Mouse (Mus musculus): Measurements from ENCODE around the gene Fbn1. TPM values are rescaled to one million over a fixed set of nuclear protein-coding genes. Genes with fewer than 3 reads are reported as not detected.

The Fbn1 gene
- polyA plus RNA-seq, 1 experiment from 2014 or later = 9.9 TPM

DNA sequence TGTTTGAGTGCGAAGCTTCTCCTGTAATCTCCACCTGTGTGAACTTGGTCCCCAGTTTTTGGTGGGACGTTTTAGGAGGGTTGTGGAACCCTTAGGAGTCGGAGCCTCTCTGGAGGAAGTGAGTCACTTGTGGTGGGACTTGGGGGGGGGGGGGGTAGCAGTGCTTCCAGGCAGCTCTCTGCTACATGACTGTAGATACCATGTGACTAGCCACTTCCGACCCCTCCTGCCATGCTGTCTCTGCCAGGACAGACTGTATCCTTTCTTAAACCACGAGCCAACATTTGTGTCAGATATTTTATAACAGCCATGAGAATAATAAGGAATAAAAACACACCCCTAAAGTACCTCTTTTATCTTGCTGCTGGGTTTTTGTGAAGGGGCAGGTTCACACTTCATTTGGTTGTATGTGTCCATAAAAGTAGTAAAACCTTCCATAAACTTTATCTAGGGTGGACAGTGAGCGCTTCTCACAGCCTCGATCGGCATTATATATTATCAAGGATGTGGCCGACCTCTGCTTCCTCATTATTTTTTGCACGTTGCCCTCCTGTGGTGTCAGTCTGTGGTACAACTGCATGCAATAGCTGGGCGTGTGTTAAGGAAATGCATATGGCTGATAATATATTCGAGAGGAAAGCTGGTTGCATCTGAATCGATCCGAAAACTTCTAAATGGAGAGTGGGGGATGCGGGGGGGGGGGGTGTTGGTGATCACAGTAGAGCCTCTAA, 51.6 kb downstream of the Fbn1 start:
- no peak; the same call in 1 of the 2 replicates for TF ChIP-seq CTCF (IDR thresholded peaks at IDR 0.05; ENCODE audit: low read depth)
- no peaks in the 10 kb centered on the region for H3K36me3 ChIP-seq (ENCODE audit: control insufficient read depth, insufficient read depth)
- H3K4me3 ChIP-seq (ENCODE audit: low read depth, low read length) = no peak overlapping the region
- H3K9ac ChIP-seq (ENCODE audit: low read depth, low read length) = no peak overlapping the region
- no peak overlapping the region for H3K4me2 ChIP-seq (replicated peaks; ENCODE audit: low read depth)
- WGBS = 77% methylated on average over 15 of the region's 15 CpGs
- no peak overlapping the region for H3K27ac ChIP-seq (ENCODE audit: low read depth, low read length)
- H3K4me1 ChIP-seq (replicated peaks; ENCODE audit: control insufficient read depth, insufficient read depth, low read length) = no peaks in the 10 kb centered on the region
- no peaks in the 10 kb centered on the region for H3K9me3 ChIP-seq (ENCODE audit: control insufficient read depth)
- H3K27me3 ChIP-seq (replicated peaks; ENCODE audit: control insufficient read depth, insufficient read depth, low read length) = no peaks in the 10 kb centered on the region
- ATAC-seq = no peak

DNA sequence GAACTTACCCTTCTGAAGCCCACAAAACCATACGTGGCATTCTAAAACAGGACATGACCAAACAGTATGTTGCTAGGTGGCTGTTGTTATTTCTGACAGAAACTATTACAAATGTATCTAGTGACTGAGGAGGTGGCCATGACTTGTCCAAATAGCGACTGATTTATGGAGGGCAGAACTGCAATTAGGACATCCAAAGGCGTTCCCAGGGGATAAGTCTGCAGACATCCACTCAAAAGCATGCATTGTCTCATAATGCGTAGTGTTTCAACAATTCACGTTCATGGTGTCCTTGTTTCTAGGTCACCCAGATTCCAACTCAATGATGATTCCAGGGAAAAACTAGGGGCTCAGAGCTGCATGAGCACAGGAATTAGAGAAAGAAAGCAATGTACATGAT, 53.0 kb downstream of the Fbn1 start:
- no peak overlapping the region for H3K9ac ChIP-seq (ENCODE audit: low read depth, low read length)
- no peak for ATAC-seq
- TF ChIP-seq CTCF (IDR thresholded peaks at IDR 0.05; ENCODE audit: low read depth) = no peak
- no peaks in the 10 kb centered on the region for H3K9me3 ChIP-seq (ENCODE audit: control insufficient read depth)
- no peak overlapping the region for H3K27ac ChIP-seq (ENCODE audit: low read depth, low read length)
- no peaks in the 10 kb centered on the region for H3K27me3 ChIP-seq (replicated peaks; ENCODE audit: control insufficient read depth, insufficient read depth, low read length)
- 71% methylated on average over 5 of the region's 5 CpGs for WGBS
- no peaks in the 10 kb centered on the region for H3K4me1 ChIP-seq (replicated peaks; ENCODE audit: control insufficient read depth, insufficient read depth, low read length)
- H3K4me3 ChIP-seq (ENCODE audit: low read depth, low read length) = no peak overlapping the region
- H3K36me3 ChIP-seq (ENCODE audit: control insufficient read depth, insufficient read depth) = no peaks in the 10 kb centered on the region
- no peak overlapping the region for H3K4me2 ChIP-seq (replicated peaks; ENCODE audit: low read depth)

DNA sequence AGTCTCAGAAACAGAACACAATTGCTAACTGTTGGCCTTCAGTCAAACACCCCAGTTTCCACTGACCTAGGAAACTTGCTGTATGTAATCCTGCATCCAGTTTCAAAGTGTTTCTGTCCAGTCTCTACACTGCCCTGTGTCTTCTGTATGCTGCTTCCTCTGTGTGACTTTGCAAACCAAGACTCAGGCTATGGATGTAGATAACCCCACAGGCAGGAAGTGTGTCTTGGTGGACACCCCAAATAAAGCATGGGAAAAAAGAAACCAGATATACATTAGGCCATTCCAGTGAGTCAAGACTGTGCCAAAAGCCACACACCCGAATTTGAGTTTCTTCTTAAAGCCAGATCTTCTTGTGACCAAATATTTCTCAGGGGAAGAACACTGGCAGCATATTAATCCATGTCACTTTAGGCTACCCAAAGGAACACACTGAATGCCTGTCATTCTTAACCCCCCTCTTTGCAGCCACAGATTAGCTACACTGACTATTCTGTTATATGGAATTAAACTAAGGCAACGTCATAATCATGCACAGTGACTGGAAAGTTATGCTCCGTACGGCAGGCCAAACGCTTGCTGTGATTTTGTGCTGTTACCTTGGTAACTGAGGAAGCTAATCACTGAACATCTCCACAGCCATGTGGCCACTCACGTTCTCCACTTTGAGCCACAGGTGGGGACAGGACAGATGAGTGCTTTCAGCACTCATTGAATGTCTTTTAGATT, 55.3 kb downstream of the Fbn1 start:
- Histone ChIP-seq H3K4me1 (replicated peaks; ENCODE audit: control insufficient read depth, insufficient read depth, low read length) (no peaks in the 10 kb centered on the region), H3K27ac (ENCODE audit: low read depth, low read length) (no peak overlapping the region), H3K27me3 (replicated peaks; ENCODE audit: control insufficient read depth, insufficient read depth, low read length) (no peaks in the 10 kb centered on the region), H3K4me2 (replicated peaks; ENCODE audit: low read depth) (no peak overlapping the region), H3K9me3 (ENCODE audit: control insufficient read depth) (no peaks in the 10 kb centered on the region), H3K36me3 (ENCODE audit: control insufficient read depth, insufficient read depth) (no peaks in the 10 kb centered on the region), H3K4me3 (ENCODE audit: low read depth, low read length) (no peak overlapping the region), H3K9ac (ENCODE audit: low read depth, low read length) (no peak overlapping the region)
- no peak for ATAC-seq
- TF ChIP-seq CTCF (IDR thresholded peaks at IDR 0.05; ENCODE audit: low read depth) = no peak
- 61% methylated on average over 6 of the region's 6 CpGs for WGBS

DNA sequence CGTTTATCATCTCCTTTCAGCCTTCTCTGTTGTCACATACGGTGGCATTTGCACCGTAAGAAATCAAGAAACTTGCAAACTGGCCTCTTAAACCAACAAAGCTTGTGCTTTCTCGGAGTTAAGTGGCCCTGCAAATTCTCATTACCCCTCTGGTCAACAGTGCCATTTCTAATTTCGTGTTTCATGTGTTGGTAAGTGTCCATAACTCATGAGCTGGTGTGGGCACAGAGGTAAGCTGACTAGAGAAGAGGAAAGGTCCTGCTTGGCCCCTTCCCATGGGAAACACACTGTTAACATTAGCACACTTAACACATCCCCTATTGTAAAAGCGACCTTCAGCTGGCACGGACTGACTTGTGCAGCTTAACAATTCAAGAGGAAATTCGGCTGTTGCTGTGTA, 58.4 kb downstream of the Fbn1 start:
- H3K4me1 ChIP-seq (replicated peaks; ENCODE audit: control insufficient read depth, insufficient read depth, low read length) = no peaks in the 10 kb centered on the region
- H3K27ac ChIP-seq (ENCODE audit: low read depth, low read length) = no peak overlapping the region
- no peaks in the 10 kb centered on the region for H3K9me3 ChIP-seq (ENCODE audit: control insufficient read depth)
- ATAC-seq = no peak
- no peak overlapping the region for H3K4me2 ChIP-seq (replicated peaks; ENCODE audit: low read depth)
- no peak overlapping the region for H3K9ac ChIP-seq (ENCODE audit: low read depth, low read length)
- H3K27me3 ChIP-seq (replicated peaks; ENCODE audit: control insufficient read depth, insufficient read depth, low read length) = no peaks in the 10 kb centered on the region
- TF ChIP-seq CTCF (IDR thresholded peaks at IDR 0.05; ENCODE audit: low read depth) = no peak
- H3K4me3 ChIP-seq (ENCODE audit: low read depth, low read length) = no peak overlapping the region
- 67% methylated on average over 8 of the region's 8 CpGs for WGBS
- H3K36me3 ChIP-seq (ENCODE audit: control insufficient read depth, insufficient read depth) = no peaks in the 10 kb centered on the region

DNA sequence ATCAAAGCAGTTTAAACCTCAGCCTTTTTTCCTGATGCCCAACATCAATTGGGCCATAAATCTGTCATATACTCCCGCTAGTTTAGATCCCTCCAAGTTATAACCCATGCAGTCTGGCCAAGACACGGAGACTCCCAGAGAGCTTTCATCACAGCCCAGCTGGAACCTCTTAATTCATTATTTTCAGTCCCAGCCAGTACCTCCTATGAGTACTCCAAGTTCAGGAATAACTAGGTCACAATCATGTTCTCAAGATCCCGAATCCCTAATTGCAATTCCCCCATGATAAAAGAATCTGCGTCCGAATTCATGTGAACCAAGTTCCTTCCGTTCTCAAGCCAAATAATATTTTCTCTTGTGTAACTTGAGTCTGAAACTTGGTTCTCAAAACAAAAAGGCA, 58.9 kb downstream of the Fbn1 start:
- ATAC-seq = no peak
- Histone ChIP-seq H3K4me1 (replicated peaks; ENCODE audit: control insufficient read depth, insufficient read depth, low read length) (no peaks in the 10 kb centered on the region), H3K9me3 (ENCODE audit: control insufficient read depth) (no peaks in the 10 kb centered on the region), H3K27me3 (replicated peaks; ENCODE audit: control insufficient read depth, insufficient read depth, low read length) (no peaks in the 10 kb centered on the region), H3K9ac (ENCODE audit: low read depth, low read length) (no peak overlapping the region), H3K4me2 (replicated peaks; ENCODE audit: low read depth) (no peak overlapping the region), H3K27ac (ENCODE audit: low read depth, low read length) (no peak overlapping the region), H3K4me3 (ENCODE audit: low read depth, low read length) (no peak overlapping the region), H3K36me3 (ENCODE audit: control insufficient read depth, insufficient read depth) (no peaks in the 10 kb centered on the region)
- no peak for TF ChIP-seq CTCF (IDR thresholded peaks at IDR 0.05; ENCODE audit: low read depth)
- WGBS = 60% methylated on average over 6 of the region's 6 CpGs

DNA sequence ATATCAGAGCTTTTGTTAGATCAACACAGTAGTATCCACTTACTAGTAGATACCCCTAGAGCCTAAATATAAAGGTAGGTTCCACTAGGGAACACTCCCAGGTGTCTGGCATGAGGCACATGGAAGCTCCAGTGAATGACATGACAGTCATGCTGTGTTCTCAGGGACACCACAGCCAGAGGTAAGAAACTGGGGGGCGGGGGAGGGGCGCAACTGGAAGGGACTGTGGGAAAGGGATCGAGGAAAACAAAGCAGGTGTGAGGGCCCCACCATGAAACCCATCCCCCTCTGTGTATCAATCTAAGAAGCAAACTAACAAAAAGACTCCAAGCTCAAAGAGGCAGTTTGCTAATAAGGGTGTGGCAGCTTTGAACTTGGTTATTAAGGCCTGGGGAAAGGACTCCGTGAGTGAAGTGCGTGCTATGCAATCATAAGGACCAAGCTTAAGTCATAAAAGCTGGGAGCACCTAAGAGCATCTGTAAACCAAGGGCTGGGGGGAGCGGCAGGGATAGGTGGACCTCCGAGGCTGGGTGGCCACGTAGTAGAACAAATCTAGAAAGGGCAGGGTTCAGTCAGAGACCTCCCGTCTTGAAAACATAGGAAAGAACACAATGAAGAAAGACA, 60.4 kb downstream of the Fbn1 start:
- Histone ChIP-seq H3K9ac (ENCODE audit: low read depth, low read length) (no peak overlapping the region), H3K9me3 (ENCODE audit: control insufficient read depth) (no peaks in the 10 kb centered on the region), H3K27me3 (replicated peaks; ENCODE audit: control insufficient read depth, insufficient read depth, low read length) (no peaks in the 10 kb centered on the region), H3K36me3 (ENCODE audit: control insufficient read depth, insufficient read depth) (no peaks in the 10 kb centered on the region), H3K4me2 (replicated peaks; ENCODE audit: low read depth) (no peak overlapping the region), H3K4me3 (ENCODE audit: low read depth, low read length) (no peak overlapping the region), H3K4me1 (replicated peaks; ENCODE audit: control insufficient read depth, insufficient read depth, low read length) (no peaks in the 10 kb centered on the region), H3K27ac (ENCODE audit: low read depth, low read length) (no peak overlapping the region)
- ATAC-seq = no peak
- WGBS = 49% methylated on average over 9 of the region's 9 CpGs
- no peak for TF ChIP-seq CTCF (IDR thresholded peaks at IDR 0.05; ENCODE audit: low read depth)

Data from intestine, postnatal 0 days (tissue).